Mouse (Mus musculus) midbrain, postnatal 0 days (tissue): ENCODE results near the gene Slc2a8. TPM values are rescaled to one million over a fixed set of nuclear protein-coding genes. Genes with fewer than 3 reads are reported as not detected.
"Not testable (repeated sequence)": the region's sequence is repeated elsewhere in the genome, so short reads cannot be mapped to it uniquely, and the experiment has no call there.

Source experiments
- ATAC-seq: fragments of 200-750 bp; cut with Nextera tagmentation; 2 replicates; pipeline ENCODE4 v1.8.0; 2017; ENCODE audit warnings: moderate number of reproducible peaks, mild to moderate bottlenecking, moderate TSS enrichment, moderate library complexity; ENCODE audit not compliant: low FRiP score
- DNase-seq: peaks from one replicate; pipeline ENCODE4 v3.0.0-alpha.2; 2015; ENCODE audit warnings: low spot score
- H3K27ac ChIP-seq: fragments of 300-500 bp; sonication (generic); 2 replicates; pipeline ENCODE4 v1.5.1; 2014; ENCODE audit warnings: low read depth, mild to moderate bottlenecking, low read length, mixed read lengths
- H3K27me3 ChIP-seq: fragments of 300-500 bp; sonication (generic); 2 replicates; pipeline ENCODE4 v1.6.1; 2014; ENCODE audit warnings: low read length, control low read depth, mixed read lengths; ENCODE audit not compliant: insufficient read depth
- H3K36me3 ChIP-seq: fragments of 300-500 bp; sonication (generic); 2 replicates; pipeline ENCODE4 v1.6.1; 2014; ENCODE audit warnings: low read length, control low read depth, mixed read lengths; ENCODE audit not compliant: insufficient read depth
- H3K4me1 ChIP-seq: fragments of 300-500 bp; sonication (generic); 2 replicates; pipeline ENCODE4 v1.6.1; 2014; ENCODE audit warnings: mild to moderate bottlenecking, control low read depth, antibody characterized with exemption, low read length, mixed read lengths; ENCODE audit not compliant: insufficient read depth
- H3K4me2 ChIP-seq: fragments of 300-500 bp; sonication (generic); 2 replicates; pipeline ENCODE4 v1.6.1; 2014; ENCODE audit warnings: low read depth, mild to moderate bottlenecking, low read length, mixed read lengths; ENCODE audit not compliant: poor library complexity, severe bottlenecking
- H3K4me3 ChIP-seq: fragments of 300-500 bp; sonication (generic); 2 replicates; pipeline ENCODE4 v1.5.1; 2014; ENCODE audit warnings: low read depth, mild to moderate bottlenecking, low read length, moderate library complexity
- H3K9ac ChIP-seq: fragments of 300-500 bp; sonication (generic); replicated peaks from 2 replicates; pipeline ENCODE4 v1.6.1; 2014; ENCODE audit warnings: mild to moderate bottlenecking, low read length, moderate library complexity, mixed read lengths; ENCODE audit not compliant: poor library complexity, severe bottlenecking
- H3K9me3 ChIP-seq: fragments of 300-500 bp; sonication (generic); 2 replicates; pipeline ENCODE4 v1.6.1; 2016; ENCODE audit warnings: low read length, control low read depth
- CTCF ChIP-seq: IDR thresholded peaks from 2 replicates; pipeline ENCODE4 v1.5.1; 2016; ENCODE audit warnings: antibody characterized with exemption, mild to moderate bottlenecking
- WGBS: fragments of 180-500 bp; shearing (Covaris S2); extraction: QIAGEN DNeasy Blood & Tissue Kit; methylation state at CpG from one replicate; pipeline ENCODE4 v1.1.7; 2014; 5-methylcytosine and 5-hydroxymethylcytosine counted together
- polyA plus RNA-seq: library from polyadenylated mRNA; unstranded; fragments of >200 nt; fragmentation: Nextera tagmentation; extraction: Ambion mirVana; gene quantifications from 2 replicates; pipeline ENCODE4 v1.2.1, GENCODE M21; 2015
- total RNA-seq: library from RNA; depleted of rRNA; stranded (reverse); fragments of >200 nt; gene quantifications from 2 replicates; pipeline ENCODE4 v1.2.3, GENCODE M21; 2014

Gene Slc2a8
- total and polyA plus RNA-seq, 2 experiments from 2014 or later, result 30.7 to 34.6 TPM

- H3K36me3 ChIP-seq, result peaks cover 25% of the 10 kb centered on the region
- no peaks in the 10 kb centered on the region for H3K27me3 ChIP-seq
- ATAC-seq (no peak), DNase-seq (peak; percentile 63)
- no peak overlapping the region for H3K9ac ChIP-seq
- H3K4me3 ChIP-seq, result no peak overlapping the region
- H3K27ac ChIP-seq, result no peak overlapping the region
- H3K4me2 ChIP-seq, result no peak overlapping the region
- H3K4me1 ChIP-seq, result no peaks in the 10 kb centered on the region
- H3K9me3 ChIP-seq, result no peaks in the 10 kb centered on the region
- no peak for TF ChIP-seq CTCF
- 64% methylated on average over 5 of the region's 5 CpGs for WGBS
These were observed 33.0 kb upstream of the Slc2a8 start for GRCm38 (mm10) chr2:33014877-33015276.

- not testable (repeated sequence) for H3K4me1 ChIP-seq, H3K4me2 ChIP-seq, ATAC-seq, H3K9me3 ChIP-seq, H3K9ac ChIP-seq, H3K27me3 ChIP-seq, H3K27ac ChIP-seq, H3K4me3 ChIP-seq, DNase-seq
- H3K36me3 ChIP-seq, result peaks cover 44% of the 10 kb centered on the region
- 83% methylated on average over 4 of the region's 4 CpGs for WGBS
- TF ChIP-seq CTCF, result peak; percentile 54
These were observed 27.2 kb upstream of the Slc2a8 start for GRCm38 (mm10) chr2:33009055-33009454.

DNA sequence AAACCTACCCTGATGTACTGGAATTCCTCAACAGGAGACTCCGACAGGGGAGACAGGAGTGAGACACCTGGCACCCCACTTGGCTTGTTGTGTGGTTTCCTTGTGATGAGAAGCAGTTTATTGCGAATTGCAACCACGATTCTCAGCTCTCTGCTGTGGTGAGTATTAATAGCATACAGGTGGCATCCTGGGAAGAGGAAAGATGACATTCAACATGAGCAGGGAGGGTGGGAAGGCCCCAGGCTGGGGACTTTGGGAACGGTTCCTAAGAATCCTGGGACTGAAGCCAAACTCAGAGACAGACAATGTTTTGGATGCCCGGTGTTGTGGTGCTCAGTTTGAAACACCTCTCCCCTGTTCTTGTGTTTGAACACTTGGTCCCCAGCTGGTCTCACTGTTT, 23.2 kb upstream of the Slc2a8 start:
- Histone ChIP-seq H3K9me3 (no peaks in the 10 kb centered on the region), H3K4me3 (no peak overlapping the region), H3K27ac (no peak overlapping the region), H3K9ac (no peak overlapping the region), H3K4me1 (no peaks in the 10 kb centered on the region), H3K4me2 (no peak overlapping the region), H3K36me3 (peaks cover 42% of the 10 kb centered on the region), H3K27me3 (no peaks in the 10 kb centered on the region)
- TF ChIP-seq CTCF, result no peak
- DNase-seq, result no peak
- ATAC-seq, result no peak
- WGBS, result 78% methylated on average over 5 of the region's 5 CpGs

GRCm38 (mm10) chr2:33002144-33002543, 20.3 kb upstream of the Slc2a8 start:
- 84% methylated on average over 7 of the region's 7 CpGs for WGBS
- Histone ChIP-seq H3K27me3 (no peaks in the 10 kb centered on the region), H3K36me3 (peaks cover 49% of the 10 kb centered on the region), H3K4me2 (no peak overlapping the region), H3K9me3 (no peaks in the 10 kb centered on the region), H3K27ac (no peak overlapping the region), H3K9ac (no peak overlapping the region), H3K4me3 (no peak overlapping the region), H3K4me1 (no peaks in the 10 kb centered on the region)
- ATAC-seq (no peak), DNase-seq (no peak)
- TF ChIP-seq CTCF, result no peak

DNA sequence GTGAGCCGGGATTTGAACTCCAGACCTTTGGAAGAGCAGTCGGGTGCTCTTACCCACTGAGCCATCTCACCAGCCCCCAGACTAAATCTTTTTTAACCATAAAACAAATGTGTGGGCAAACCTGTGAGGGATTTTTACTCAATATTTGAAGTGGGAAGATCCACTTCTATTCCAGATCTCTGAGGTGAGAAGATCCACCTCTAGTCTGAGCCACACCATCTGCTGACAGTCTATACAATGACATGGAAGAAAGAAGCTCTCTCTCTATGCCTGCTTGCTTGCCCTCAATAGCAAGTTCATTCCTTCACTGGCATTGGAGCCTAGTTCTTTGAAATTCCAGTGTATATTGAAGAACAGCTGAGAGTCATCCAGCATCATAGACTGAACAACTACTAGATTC, 17.9 kb upstream of the Slc2a8 start:
- H3K9me3 ChIP-seq, result no peaks in the 10 kb centered on the region
- DNase-seq, result no peak
- 98% methylated on average over 2 of the region's 2 CpGs for WGBS

DNA sequence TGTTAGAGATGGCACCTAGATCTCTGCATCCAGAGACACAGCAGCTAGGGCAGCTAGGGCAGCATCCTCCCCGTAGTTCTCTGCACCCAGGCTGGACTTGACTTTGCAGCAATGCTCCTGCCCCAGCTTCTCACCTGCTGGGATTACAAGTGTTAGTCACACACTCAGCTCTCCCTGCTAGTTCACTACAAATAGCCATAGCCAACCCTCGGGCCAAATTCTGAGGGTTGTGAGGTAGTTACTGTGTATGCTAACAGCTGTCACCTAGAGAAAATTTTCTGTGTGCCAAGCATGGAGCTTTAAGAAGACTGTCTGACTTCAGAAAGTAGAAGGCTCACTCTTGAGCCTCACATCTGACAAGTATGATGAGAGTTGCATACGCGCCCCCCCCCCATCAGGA, 15.9 kb upstream of the Slc2a8 start:
- DNase-seq (no peak), ATAC-seq (no peak)
- H3K4me2 ChIP-seq, result no peak overlapping the region
- no peak overlapping the region for H3K4me3 ChIP-seq
- H3K9me3 ChIP-seq, result no peaks in the 10 kb centered on the region
- H3K27me3 ChIP-seq, result no peaks in the 10 kb centered on the region
- no peak for TF ChIP-seq CTCF
- no peak overlapping the region for H3K9ac ChIP-seq
- peaks cover 27% of the 10 kb centered on the region for H3K36me3 ChIP-seq
- WGBS, result 87% methylated on average over 4 of the region's 4 CpGs
- H3K4me1 ChIP-seq, result no peaks in the 10 kb centered on the region
- no peak overlapping the region for H3K27ac ChIP-seq

More for the DNA sequence above, 17.9 kb upstream of the Slc2a8 start:
- TF ChIP-seq CTCF, result no peak
- Histone ChIP-seq H3K4me1 (no peaks in the 10 kb centered on the region), H3K4me2 (no peak overlapping the region), H3K9ac (no peak overlapping the region), H3K27ac (no peak overlapping the region), H3K27me3 (no peaks in the 10 kb centered on the region), H3K36me3 (peaks cover 42% of the 10 kb centered on the region), H3K4me3 (no peak overlapping the region)
- no peak for ATAC-seq

DNA sequence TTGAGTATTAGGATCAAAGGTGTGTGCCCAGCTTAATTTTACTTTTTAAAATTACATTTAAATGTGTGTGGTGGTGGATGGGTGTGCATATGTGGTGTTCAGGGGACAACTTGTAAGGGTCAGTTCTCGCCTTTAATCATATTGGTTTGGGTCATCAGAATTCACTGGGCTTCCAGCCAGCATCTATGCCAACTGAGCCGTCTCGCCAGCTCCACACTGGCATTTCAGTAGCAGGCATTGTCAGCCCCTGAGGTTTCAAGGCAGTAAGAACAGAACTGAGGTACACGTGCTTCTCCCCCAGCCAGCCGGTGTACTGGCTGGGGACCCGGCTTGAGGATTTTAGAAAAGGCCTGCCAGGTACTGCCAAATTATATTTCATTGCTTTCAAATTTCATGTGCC, 15.2 kb upstream of the Slc2a8 start:
- ATAC-seq, result no peak
- Histone ChIP-seq H3K4me2 (no peak overlapping the region), H3K4me1 (no peaks in the 10 kb centered on the region), H3K4me3 (no peak overlapping the region), H3K27ac (no peak overlapping the region), H3K27me3 (no peaks in the 10 kb centered on the region), H3K9me3 (no peaks in the 10 kb centered on the region), H3K9ac (no peak overlapping the region), H3K36me3 (peaks cover 24% of the 10 kb centered on the region)
- DNase-seq, result no peak
- no peak for TF ChIP-seq CTCF
- 59% methylated on average over 6 of the region's 6 CpGs for WGBS
